Mouse (Mus musculus) stomach, postnatal 0 days (tissue): Measurements from ENCODE around the gene Gm21972. TPM values are rescaled to one million over a fixed set of nuclear protein-coding genes. Genes with fewer than 3 reads are reported as not detected.

Experiments
- ATAC-seq: fragments of 200-750 bp; cut with Nextera tagmentation; 2 replicates; pipeline ENCODE4 v1.8.0; 2017; ENCODE audit not compliant: low FRiP score, low TSS enrichment
- DNase-seq: peaks from one replicate; pipeline ENCODE4 v3.0.0-alpha.2; 2016; ENCODE audit warnings: low spot score
- H3K27ac ChIP-seq: fragments of 300-500 bp; sonication (generic); replicated peaks from 2 replicates; pipeline ENCODE4 v1.5.1; 2014; ENCODE audit warnings: mild to moderate bottlenecking, control low read depth
- H3K27me3 ChIP-seq: fragments of 300-500 bp; sonication (generic); 2 replicates; pipeline ENCODE4 v1.6.1; 2014; ENCODE audit warnings: low read length; ENCODE audit not compliant: control insufficient read depth, insufficient read depth
- H3K36me3 ChIP-seq: fragments of 300-500 bp; sonication (generic); 2 replicates; pipeline ENCODE4 v1.6.1; 2014; ENCODE audit warnings: low read length, mixed read lengths; ENCODE audit not compliant: control insufficient read depth, insufficient read depth
- H3K4me1 ChIP-seq: fragments of 300-500 bp; sonication (generic); replicated peaks from 2 replicates; pipeline ENCODE4 v1.6.1; 2014; ENCODE audit warnings: antibody characterized with exemption; ENCODE audit not compliant: control insufficient read depth, insufficient read depth
- H3K4me2 ChIP-seq: fragments of 300-500 bp; sonication (generic); replicated peaks from 2 replicates; pipeline ENCODE4 v1.6.1; 2014; ENCODE audit warnings: low read depth, mild to moderate bottlenecking, control low read depth, moderate library complexity
- H3K4me3 ChIP-seq: fragments of 300-500 bp; sonication (generic); 2 replicates; pipeline ENCODE4 v1.5.1; 2014; ENCODE audit warnings: low read depth, low read length, control low read depth
- H3K9ac ChIP-seq: fragments of 300-500 bp; sonication (generic); 2 replicates; pipeline ENCODE4 v1.6.1; 2014; ENCODE audit warnings: mild to moderate bottlenecking, low read length, control low read depth, mixed read lengths
- H3K9me3 ChIP-seq: fragments of 300-500 bp; sonication (generic); 2 replicates; pipeline ENCODE4 v1.6.1; 2016; ENCODE audit warnings: low read length; ENCODE audit not compliant: control insufficient read depth
- CTCF ChIP-seq: IDR thresholded peaks from 2 replicates; pipeline ENCODE4 v1.5.1; 2016; ENCODE audit warnings: antibody characterized with exemption, low read depth, mild to moderate bottlenecking, moderate library complexity
- EP300 ChIP-seq: optimal IDR thresholded peaks from 2 replicates; pipeline ENCODE3; 2016; ENCODE audit warnings: antibody characterized with exemption
- WGBS: fragments of 180-500 bp; shearing (Covaris S2); extraction: QIAGEN DNeasy Blood & Tissue Kit; methylation state at CpG from one replicate; pipeline ENCODE4 v1.1.7; 2014; 5-methylcytosine and 5-hydroxymethylcytosine counted together
- polyA plus RNA-seq: library from polyadenylated mRNA; unstranded; fragments of >200 nt; fragmentation: Nextera tagmentation; extraction: Ambion mirVana; gene quantifications from 2 replicates; pipeline ENCODE4 v1.2.1, GENCODE M21; 2015

The Gm21972 gene
- polyA plus RNA-seq, 1 experiment from 2014 or later: not detected

GRCm38 (mm10) chr1:86154824-86155164, 21.4 kb downstream of the Gm21972 start:
- no peaks in the 10 kb centered on the region for H3K27me3 ChIP-seq
- WGBS: 2% methylated on average over 17 of the region's 18 CpGs
- H3K4me2 ChIP-seq: peak overlapping the region; percentile 82
- H3K9ac ChIP-seq: peak overlapping the region; percentile 66
- peak overlapping the region; percentile 63 for H3K4me3 ChIP-seq
- no peak for TF ChIP-seq CTCF
- TF ChIP-seq EP300: no peak
- DNase-seq (no peak), ATAC-seq (no peak)
- H3K27ac ChIP-seq: no peak overlapping the region
- H3K9me3 ChIP-seq: no peaks in the 10 kb centered on the region
- no peaks in the 10 kb centered on the region for H3K4me1 ChIP-seq
- 0 out of 2 replicates have a peak, but pooled peaks cover 2% of the 10 kb centered on the region for H3K36me3 ChIP-seq

- no peak overlapping the region for H3K4me2 ChIP-seq
- no peak overlapping the region for H3K27ac ChIP-seq
- DNase-seq (no peak), ATAC-seq (no peak)
- peak overlapping the region; percentile 31; the same call in 1 of the 2 replicates for H3K9ac ChIP-seq
- H3K4me1 ChIP-seq: no peaks in the 10 kb centered on the region
- no peak overlapping the region for H3K4me3 ChIP-seq
- 0 out of 2 replicates have a peak, but pooled peaks cover 2% of the 10 kb centered on the region for H3K36me3 ChIP-seq
- H3K27me3 ChIP-seq: no peaks in the 10 kb centered on the region
- 85% methylated on average over 3 of the region's 3 CpGs for WGBS
- TF ChIP-seq CTCF (no peak), EP300 (no peak)
- H3K9me3 ChIP-seq: no peaks in the 10 kb centered on the region
These were observed 22.6 kb downstream of the Gm21972 start for GRCm38 (mm10) chr1:86156075-86156474.

DNA sequence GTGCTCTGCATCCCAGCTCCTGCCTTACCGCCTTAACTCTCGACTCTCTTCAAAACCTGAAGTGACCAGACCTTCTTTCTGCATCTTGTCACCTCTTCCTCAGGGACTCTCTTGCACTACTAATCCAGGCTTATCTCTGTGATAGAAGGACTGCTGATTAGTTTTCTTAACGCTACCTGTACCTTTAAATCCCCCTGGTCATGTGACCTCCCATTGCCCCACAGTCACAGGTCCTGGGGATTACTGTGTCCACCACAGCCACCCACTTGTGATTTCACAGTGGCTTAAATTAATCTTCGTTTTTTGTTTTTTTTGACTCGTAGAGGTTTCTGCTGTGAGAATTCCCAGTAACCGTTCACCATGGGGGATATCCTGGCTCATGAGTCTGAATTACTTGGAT, 23.2 kb downstream of the Gm21972 start:
- Histone ChIP-seq H3K4me1 (no peaks in the 10 kb centered on the region), H3K36me3 (0 out of 2 replicates have a peak, but pooled peaks cover 2% of the 10 kb centered on the region), H3K4me3 (no peak overlapping the region), H3K4me2 (no peak overlapping the region), H3K27ac (no peak overlapping the region), H3K9ac (no peak overlapping the region), H3K9me3 (no peaks in the 10 kb centered on the region), H3K27me3 (no peaks in the 10 kb centered on the region)
- 87% methylated on average over 6 of the region's 6 CpGs for WGBS
- no peak for ATAC-seq
- TF ChIP-seq EP300 (no peak), CTCF (no peak)
- no peak for DNase-seq

- DNase-seq: no peak
- no peak overlapping the region for H3K4me2 ChIP-seq
- no peak overlapping the region for H3K9ac ChIP-seq
- H3K4me1 ChIP-seq: no peaks in the 10 kb centered on the region
- WGBS: 93% methylated on average over 6 of the region's 6 CpGs
- 0 out of 2 replicates have a peak, but pooled peaks cover 5% of the 10 kb centered on the region for H3K36me3 ChIP-seq
- no peaks in the 10 kb centered on the region for H3K9me3 ChIP-seq
- H3K27me3 ChIP-seq: no peaks in the 10 kb centered on the region
- no peak for ATAC-seq
- no peak overlapping the region for H3K27ac ChIP-seq
- H3K4me3 ChIP-seq: no peak overlapping the region
- TF ChIP-seq CTCF: no peak
- TF ChIP-seq EP300: no peak
These were observed 26.6 kb downstream of the Gm21972 start for GRCm38 (mm10) chr1:86160059-86160458.

DNA sequence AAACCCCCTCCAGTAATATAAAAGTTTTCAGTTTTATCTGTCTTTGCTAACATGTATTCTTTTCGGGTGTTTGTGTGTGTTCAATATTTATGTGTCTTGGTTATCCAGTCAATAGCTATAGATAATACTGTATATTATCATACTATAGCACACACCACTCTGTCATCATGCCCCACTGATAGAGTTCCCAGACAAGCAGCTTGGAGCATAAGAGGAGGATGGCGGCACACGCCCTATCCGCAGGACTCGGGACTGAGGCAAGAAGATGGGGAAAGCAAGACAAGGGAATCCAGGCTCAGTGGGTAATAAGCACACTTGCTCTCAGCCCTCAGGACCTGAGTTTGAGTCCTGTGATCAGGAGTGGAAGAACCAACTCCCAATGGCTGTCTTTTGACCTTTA, 27.0 kb downstream of the Gm21972 start:
- WGBS: 95% methylated on average over 5 of the region's 5 CpGs
- H3K4me1 ChIP-seq: no peaks in the 10 kb centered on the region
- no peak for TF ChIP-seq CTCF
- TF ChIP-seq EP300: no peak
- no peaks in the 10 kb centered on the region for H3K27me3 ChIP-seq
- H3K9me3 ChIP-seq: no peaks in the 10 kb centered on the region
- ATAC-seq: no peak
- H3K36me3 ChIP-seq: 0 out of 2 replicates have a peak, but pooled peaks cover 5% of the 10 kb centered on the region
- no peak for DNase-seq
- H3K4me3 ChIP-seq: no peak overlapping the region
- H3K9ac ChIP-seq: no peak overlapping the region
- H3K27ac ChIP-seq: no peak overlapping the region
- no peak overlapping the region for H3K4me2 ChIP-seq

DNA sequence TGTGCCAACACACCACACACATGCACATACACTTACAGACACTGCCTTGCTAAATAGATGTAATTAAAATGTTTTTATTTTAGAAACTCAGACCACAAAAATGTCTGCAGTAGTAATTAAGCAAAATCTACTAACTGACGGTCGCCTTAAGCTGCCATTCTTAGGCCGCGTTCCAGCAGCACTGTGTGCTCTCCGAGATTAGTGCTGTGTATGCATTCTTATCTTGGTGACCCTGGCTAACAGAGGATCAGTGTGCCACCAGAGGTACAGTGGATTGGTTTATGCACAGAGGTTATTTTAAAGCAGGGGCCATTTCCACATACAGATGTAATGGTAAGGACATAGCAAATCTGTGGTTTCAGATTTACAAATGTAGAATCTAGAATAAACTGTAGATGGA, 27.6 kb downstream of the Gm21972 start:
- Histone ChIP-seq H3K9ac (no peak overlapping the region), H3K4me3 (no peak overlapping the region), H3K4me2 (no peak overlapping the region), H3K27me3 (no peaks in the 10 kb centered on the region), H3K36me3 (0 out of 2 replicates have a peak, but pooled peaks cover 5% of the 10 kb centered on the region), H3K27ac (no peak overlapping the region), H3K4me1 (no peaks in the 10 kb centered on the region), H3K9me3 (no peaks in the 10 kb centered on the region)
- WGBS: 76% methylated on average over 5 of the region's 5 CpGs
- ATAC-seq (peak; percentile 54; the same call in 1 of the 2 replicates), DNase-seq (no peak)
- TF ChIP-seq EP300 (no peak), CTCF (no peak)
